Mouse (Mus musculus) liver, postnatal 0 days (tissue): ENCODE data around the gene Pip4p1.
A peak's percentile ranks its signal among the peaks of the same experiment; 100 is the strongest.

ENCODE experiments used
- CTCF ChIP-seq: sonication (generic); IDR thresholded peaks from 2 replicates; pipeline ENCODE4 v1.5.1; 2016; ENCODE audit warnings: antibody characterized with exemption, low read depth
- EP300 ChIP-seq: IDR thresholded peaks from 2 replicates; pipeline ENCODE4 v1.6.1; 2016; ENCODE audit warnings: antibody characterized with exemption, low read depth, mild to moderate bottlenecking

DNA sequence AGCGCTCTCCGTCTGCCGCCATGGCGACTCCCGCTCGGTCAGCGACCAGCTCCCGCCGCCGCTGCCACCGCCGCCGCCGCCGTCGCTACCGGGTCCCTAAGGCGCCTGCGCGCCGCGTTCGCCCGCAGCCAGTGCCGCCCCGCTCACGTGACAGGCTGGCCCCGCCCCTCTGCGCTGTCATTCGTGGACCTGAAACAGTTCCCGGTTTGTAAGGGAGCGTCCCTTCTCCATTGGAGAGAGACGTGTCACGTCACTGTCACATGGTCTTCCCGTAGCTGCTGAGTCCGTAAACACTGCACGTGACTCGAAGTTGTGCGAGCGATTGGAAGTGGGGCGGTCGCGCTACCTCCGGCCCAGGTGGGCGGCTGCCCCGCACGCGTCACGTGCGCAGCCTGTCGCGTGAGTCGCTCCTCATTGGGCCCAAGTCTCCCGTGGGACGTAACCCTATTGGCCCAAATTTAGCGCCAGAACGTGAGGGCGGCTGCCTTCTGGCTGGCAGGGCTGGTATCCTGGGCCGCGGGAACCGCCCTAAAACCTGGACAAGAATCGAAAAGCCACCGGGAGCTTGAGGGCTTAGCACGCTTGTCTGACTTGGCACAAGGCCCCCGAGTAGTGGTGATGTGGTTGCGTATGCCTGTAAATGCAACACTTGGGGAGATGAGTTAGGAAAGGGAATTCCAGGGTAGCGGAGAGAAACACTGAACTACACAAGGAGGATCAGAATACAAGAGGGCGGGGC, at the start of gene Pip4p1, which contains the start of gene Pnp:
- TF ChIP-seq CTCF (no peak), EP300 (peak; percentile 48; the same call in 1 of the 2 replicates)
